Mouse (Mus musculus): ENCODE data around the gene Nefh.

DNA sequence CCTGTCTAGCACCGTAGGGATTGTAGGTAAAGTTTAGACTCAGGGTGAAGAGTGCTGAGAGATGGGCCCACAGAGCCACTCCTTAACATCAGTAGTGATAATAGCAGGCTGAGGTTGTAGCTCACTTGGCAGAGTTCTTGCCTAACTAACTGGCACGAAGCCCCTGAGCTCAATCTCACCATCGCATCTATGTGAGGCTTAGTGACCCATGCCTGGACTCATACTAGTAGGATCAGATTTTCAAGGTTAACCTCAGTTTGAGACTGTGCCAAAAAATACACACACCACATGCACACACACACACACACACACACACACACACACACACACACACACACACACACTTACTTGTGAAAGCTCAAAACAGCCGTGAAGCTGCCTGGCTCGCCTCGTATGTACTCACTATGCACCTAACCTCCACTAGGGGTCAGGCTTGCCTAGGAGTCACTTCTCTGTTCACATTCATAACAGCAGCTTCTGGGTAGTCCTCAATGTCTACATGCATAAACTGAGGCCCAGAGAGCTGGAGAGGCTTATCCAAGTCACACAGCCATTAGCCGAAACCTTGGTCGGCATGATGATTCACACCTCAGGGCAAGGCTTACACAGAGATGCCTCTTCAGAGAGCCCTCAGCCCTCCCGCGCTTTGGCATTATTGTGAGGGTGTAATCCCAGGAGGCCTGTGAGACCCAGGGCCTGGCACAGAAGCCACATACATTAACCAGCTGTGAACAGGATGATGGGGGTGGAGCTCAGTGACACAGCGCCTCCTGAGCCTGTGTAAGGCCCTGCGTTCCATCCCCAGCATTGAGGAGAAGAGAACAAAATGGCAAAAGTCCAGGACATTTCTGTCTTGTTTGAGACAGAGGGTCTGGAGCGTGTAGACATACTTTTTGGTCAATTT is 25.4 kb upstream of the Nefh start:
- TF ChIP-seq GATA1 (IDR thresholded peaks at IDR 0.05; ENCODE audit: borderline replicate concordance, low read length) (no peak), FLI1 (IDR thresholded peaks at IDR 0.05; ENCODE audit: low read length) (no peak)
